Mouse (Mus musculus) lung, postnatal 10 days (tissue): ENCODE results near the gene 1700028J19Rik.
"Not testable (repeated sequence)": the region's sequence is repeated elsewhere in the genome, so short reads cannot be mapped to it uniquely, and the experiment has no call there.

ENCODE experiments used
- DNase-seq: peaks from one replicate; pipeline ENCODE4 v3.0.0; 2021

1700028J19Rik gene

DNA sequence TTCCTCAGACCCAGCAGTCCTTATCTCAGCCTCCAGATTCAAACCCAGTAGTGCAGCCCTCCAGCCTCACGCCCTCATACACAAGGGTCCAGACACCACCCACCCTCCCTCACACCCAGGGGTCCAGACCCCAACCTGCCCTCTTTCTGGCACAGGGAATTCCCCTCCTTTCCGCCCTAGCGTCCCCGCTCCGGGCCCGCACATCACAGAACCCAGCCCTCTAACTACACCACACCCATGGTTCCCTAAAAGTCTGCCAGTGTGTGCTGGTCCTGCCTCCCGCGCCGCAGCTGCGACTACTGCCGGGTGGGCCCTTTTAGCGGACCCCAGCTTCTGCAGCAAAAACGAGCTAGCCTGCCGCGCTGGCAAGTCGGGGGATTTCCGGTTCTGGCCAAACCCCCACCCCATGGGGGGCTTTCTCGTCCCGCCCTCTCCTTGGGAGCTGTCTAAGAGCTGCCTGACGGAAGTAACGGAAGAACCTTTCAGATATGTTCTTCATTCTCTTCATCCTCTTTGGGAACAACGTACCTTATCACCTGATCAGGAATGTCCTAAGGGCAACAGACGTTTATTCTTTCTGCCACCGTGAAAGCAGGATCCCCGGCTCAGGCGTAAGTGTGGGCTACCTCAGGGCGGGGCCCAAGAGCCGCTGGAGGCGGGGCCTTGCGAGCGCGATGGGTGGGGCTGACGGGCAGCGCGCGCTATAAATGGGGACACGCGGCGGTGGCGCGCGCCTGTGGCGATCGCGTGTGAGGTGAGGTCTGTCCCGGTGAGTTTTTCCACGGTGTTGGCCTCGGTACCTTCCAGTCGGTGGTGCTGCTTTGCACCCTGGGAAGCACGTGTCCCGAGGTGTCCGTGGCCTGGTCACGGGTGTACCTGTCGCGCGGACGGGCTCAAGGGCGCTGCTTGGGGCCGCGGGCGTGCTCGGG, at the start of gene 1700028J19Rik, which contains the start of gene 2410002F23Rik:
1700028J19Rik (minus strand) TSS at position 641 of the 929 bp plus-strand sequence.
2410002F23Rik (plus strand) TSS at position 668 of the 929 bp plus-strand sequence.
- peak; percentile 93 for DNase-seq

DNA sequence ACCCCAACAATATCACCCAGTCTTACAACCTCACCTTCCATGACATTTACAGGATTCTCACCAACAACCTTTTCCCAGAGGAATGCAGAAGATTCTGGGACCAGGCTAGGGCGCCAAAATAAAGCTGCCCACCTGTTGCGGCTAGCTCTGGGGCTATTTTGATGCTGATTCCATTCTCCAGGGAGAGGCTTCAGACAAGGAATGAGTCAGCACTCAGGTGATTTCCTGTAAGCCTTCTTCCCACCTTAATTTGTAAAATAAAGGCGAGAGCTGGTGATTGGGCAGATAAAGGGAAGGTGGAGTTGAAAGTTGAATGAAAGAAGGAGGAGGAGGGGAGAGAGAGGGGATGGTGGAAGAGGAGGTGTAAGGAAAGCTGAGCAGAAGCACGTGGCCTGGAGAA, 44.9 kb upstream of the 1700028J19Rik start:
- no peak for DNase-seq

DNA sequence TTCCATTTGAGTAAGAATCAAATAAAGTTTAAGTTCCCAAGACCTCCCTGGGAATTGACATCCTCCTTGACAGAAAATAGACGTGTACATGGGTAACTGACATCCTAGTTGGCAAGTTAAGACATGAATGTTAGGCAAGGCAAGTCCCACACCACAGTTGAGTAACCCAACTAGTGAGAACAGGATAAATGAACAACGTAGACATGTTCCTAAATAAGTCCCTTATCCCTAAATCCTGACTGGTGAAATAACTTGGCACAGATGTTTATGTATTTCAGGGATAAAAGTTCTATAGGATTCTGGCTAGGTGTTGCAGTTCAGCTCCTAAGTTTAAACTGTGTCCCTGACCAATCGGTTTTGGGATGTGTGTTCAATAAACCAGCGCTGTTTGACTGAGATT, 44.5 kb upstream of the 1700028J19Rik start:
- DNase-seq, result no peak

DNA sequence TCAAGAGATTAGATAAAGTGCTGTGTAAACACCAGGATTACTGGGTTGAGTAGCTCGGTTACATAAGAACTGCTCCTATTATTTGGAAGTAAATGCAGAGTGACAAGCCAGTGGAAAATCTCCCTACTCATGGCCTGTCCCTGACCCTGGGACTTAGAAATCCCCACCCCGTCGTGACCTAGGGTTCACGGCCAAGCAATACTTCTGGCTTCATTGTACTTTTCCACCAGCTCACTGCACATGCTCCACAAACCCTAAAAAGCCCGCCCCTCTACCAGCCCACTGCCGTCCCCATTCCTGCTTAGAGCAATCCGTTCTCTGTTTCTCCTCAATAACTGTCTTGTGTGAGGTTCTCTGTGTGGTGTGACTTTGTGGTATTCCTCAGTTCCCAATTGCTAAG, 41.3 kb upstream of the 1700028J19Rik start:
- DNase-seq, result no peak

DNA sequence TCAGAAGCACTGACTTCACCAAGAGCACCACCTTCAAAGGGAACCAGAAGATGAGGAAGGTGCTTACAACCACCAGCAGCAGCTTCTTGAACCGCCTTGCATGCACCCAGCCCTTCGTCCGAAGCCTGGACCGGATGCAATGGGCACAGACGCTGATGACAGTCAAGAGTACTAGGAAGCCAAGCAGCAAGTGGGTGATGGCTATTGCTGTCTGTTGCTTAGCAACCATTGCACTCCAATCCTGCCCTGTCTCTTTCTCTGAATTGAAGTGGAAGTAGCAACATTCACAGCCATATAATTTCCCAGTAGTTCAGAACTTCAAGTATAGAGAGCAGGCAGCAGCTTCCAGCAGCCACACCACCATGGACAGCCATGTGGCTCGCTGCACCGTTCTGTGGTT, 35.1 kb upstream of the 1700028J19Rik start:
- DNase-seq, result no peak

DNA sequence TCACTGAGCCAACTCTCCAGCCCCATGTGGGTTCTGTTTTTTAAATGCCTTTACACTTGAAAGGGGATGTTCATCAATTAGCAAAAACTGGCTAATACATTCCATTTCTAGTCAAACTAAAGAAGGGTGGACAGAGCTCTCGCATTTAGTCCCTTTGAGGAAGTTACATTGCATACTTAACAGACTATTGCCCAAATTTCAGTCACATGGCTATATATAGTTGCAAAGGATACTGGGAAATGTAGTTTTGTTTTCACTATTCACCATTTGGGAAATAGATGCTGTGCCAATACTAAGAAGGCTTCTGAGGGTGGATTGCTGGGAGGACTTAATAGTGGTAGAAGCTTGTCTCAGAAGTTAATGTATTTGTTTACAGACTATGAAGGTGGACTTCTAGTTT, 34.5 kb upstream of the 1700028J19Rik start:
- no peak for DNase-seq

DNA sequence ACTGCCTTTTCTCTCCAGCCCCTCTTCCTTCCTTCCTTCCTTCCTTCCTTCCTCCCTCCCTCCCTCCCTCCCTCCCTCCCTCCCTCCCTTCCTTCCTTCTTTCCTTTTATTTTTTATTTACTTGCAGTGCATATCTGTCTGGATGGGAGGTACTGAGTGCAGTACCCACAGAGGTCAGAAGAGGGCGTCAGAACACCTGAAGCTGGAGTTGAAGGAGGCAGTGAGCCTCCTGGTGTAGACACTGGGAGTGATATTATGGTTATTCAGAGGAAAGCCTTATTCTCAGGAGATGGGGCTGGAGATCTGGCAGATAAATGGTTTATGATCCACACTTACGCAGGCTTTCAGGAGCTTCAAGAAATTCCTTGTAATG, 30.7 kb upstream of the 1700028J19Rik start:
- no peak for DNase-seq

DNA sequence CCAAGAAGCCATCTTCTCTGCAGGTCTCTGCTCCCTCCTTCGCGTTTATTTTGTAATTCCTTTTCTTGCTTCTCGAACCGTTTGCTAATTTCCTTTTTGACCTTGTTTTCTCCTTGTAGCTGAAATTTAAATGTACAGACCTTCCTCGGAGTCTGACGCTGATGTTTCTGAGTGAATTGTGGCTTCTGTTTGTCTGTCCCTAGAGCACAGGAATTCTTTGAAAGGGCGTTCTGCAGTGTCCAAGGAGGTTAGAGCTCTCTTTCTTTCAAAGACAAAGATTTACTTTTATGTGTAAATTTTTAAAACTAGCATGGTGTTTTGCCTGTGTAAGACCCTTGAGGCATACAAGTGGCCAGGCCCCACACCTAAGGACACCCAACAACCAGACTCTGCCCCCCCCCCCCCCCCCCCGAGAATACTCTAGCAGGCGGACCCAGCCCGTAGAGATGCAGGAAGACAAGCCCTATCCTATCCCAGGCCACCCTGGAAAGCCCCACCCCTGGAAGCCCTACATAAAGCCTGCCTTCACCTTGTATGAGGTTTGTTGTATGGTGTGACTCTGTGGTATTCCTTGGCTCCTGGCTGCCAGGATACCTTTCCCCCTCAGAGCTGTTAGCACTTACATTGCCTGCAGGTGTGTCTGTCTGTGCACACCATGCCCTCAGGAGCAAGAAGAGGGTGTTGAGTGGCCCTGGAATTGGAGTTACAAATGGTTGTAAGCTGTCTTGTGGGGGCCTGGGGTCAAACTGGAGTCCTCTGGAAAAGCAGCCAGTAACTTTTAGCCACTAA, 30.2 kb upstream of the 1700028J19Rik start:
- DNase-seq, result no peak

DNA sequence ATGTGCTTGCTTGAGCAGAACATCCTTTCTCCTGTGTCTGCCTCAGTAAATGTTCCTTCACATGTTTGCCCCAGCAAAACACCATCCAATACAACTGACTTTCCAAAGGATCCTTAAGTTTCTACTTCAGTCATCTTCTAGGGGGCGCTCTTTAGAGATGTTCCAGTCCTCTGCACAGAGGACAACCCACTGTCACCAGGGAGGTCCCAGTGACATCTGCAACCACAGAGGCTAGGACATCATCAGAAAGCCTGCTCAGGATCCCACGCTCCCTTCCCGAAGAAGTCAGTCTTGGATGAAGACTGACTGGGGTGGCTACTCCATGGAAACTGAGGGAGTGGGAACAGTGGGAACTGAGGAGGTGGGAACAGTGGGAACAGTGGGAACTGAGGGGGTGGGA, 29.1 kb upstream of the 1700028J19Rik start:
- no peak for DNase-seq

DNA sequence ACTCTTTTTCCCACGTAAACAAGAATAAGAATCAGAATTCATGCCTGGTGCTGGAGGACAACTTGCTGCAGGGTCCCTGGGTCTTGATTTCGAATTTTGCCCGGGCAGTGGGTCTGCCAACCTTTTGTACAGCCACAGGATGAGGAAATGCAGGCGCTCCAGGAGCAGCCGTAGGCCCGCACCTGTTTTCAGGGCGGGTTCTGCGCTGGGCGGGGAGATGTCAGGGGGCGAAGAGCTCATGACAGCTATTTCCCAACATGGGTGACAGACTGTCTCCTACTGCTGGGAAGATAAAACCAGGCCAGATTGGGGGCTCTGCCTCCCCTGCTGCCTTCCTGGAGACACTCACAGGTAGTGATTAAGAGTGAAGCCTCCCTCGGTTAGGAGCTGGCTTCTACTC, 27.6 kb upstream of the 1700028J19Rik start:
- DNase-seq, result no peak

DNA sequence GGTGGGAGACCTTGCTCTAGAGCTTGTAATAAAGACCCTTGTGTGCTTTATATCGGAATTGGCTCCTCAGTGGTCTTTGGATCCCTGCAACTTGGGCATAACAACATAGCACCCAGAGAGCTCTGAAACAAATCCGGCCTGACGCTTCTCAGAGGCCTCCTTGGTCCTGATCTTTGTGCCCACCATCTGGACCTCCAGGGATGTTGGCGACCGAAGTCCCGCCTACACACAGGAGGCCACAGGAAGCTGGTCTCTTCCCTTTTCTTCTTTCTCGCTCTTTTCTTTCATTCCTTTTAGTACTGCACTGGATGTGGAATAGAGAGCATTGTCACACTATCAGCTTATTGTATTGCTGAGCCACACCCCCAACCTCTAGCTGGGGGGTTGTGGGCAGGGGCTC, 27.0 kb upstream of the 1700028J19Rik start:
- DNase-seq, result no peak

DNA sequence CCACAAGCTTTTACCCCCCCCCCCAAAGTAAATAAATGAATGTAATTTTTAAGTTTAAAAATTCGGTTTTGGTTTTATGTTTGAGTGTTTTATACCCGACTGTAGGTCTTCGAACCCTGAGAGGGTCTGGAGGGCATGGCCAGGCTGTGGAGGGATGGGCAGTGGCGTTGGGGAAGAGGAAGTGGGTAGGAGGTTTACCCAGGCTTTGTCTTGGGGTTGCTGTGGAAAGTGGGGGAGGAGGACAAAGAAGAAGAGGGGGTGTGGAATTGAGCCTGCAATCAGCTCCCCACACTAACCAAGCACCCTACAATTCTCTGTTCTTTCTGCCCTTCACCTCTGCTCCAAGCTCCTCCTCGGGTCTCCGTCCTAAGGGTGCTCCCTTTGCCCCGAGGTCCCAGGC, 26.1 kb upstream of the 1700028J19Rik start:
- DNase-seq, result no peak

DNA sequence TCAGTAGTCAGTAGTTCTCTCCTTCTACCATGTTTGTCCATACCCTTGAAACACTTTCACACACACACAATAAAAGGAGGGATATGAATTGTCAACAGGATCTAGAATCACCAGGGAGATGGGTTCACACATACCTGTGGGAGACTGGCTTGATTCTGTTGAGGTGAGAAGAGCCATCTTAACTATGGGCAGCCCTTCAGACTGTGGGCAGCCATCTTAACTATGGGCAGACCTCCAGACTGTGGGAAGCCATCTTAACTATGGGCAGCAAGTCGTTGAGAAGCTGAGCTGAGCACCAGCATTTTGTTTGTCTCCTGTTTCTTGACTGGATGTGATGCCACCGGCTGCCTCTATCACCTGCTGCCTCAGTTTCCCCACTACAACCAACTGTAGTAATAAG, 24.8 kb upstream of the 1700028J19Rik start:
- DNase-seq, result no peak

DNA sequence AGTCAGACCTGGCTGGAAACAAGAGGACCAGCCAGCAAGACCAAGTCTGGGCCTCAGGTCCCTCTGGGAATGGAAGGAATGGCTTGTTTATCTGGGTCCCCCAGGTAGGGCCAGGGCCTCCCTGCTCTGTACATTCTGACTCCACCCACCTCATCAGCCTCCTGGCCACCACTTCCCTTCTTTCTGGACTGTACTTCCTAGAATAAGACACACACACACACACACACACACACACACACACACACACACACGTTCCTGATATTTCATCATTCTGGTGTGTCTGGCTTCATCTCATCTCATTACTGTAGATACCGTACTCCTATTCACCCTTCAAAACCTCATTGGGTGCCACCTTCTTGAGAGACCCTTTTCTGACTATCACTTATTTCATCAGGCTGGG, 22.9 kb upstream of the 1700028J19Rik start:
- DNase-seq, result no peak

DNA sequence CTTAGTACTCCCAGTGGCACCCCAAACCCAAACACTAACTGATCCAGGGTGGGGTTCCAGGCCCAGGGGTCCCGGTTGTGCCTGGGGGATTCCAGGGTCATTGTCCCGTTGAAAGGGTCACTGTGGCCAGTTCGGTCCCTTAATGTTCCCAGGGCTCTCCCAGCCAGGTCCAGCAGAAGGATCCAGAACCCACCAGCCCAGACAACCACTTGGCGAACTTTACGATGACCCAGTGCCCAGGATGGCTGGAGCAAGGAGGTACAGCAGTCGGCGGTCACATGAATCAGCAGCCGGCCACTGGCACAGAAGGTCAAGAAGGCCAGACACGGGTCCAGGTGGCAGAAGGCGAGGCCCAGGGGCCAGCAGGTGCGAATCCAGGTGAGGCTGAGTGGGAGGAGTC, 21.6 kb upstream of the 1700028J19Rik start:
- DNase-seq, result no peak

DNA sequence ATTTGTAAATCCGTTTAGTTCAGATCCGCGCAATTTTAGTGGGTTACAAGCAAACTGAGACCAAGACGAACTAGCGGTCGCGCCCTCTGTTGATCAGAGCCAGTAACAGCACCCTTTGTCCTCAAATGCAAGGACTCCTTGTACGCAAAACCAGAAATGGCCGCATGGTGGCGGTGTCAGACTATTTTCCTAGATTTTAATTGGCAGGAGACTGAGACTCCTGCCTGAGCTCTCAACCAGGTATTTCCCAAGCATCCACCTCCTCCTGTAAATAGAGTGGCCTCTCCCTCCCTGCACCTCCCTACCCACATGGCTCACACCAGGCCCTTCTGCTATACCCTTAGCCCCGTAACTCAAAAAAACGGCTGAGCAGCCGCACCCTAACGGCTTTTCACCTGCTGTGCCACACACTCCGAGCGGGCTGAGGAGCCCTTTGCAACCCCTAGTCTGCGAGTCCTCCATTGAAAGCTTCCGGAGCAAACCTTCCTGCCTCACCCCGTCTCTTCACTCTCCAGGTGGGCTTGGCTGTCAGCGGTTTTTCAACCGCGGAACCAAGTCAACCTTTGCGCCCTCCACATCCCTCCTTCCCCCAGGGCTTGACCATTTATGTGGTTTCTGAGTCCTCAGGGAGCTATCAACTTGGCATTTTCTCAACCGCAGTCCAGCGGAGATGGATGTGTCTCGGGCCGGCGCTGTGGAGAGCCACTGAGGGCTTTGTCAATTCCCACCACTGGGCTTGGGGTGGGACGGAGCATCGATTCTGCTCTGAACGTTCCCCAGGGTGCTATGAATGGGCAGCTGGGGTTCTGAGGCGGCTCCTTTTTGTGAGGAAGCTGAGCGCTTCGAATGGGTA, 16.5 kb upstream of the 1700028J19Rik start:
- peak; percentile 94 for DNase-seq

DNA sequence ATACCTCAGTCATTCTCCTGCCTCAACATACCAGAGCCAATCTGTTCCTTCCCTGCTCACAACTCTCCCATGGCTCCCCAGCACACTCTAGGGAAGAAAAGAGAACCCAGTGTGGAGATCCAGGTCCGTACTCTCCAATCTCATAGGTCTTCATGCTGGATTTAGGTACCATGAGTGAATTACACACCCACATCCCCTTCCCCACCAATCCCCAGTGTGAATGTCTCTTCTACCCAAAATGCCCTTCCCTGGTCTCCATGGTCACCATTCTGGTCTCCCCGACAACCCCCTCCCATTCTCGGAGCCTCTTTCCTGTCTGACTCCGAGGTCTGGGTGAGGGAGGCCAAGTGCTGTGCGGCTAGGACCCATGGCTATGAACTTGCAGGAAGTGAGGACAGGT, 14.7 kb upstream of the 1700028J19Rik start, which contains the start of gene Gm15517:
Gm15517 (plus strand) TSS at position 301 of the 400 bp plus-strand sequence.
- DNase-seq, result no peak

DNA sequence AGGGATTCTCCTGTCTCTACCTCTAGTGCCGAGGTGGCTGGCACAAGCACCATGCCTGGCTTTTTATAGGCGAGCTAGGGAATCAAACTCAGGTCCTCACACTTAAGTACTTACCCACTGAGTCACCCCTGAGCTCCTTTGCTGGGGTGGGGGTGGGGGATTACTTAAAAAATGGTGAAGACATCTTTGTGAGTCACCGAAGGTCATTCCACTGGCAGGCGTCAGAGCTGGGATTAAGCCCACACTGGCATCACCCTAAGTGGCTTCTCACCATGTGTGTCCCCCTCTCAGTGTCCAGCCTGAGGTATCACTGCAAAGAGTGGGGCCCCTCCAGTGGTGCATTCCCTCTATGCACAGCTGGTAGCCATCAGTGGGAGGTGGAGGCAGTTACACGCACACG, 13.9 kb upstream of the 1700028J19Rik start:
- DNase-seq, result no peak

DNA sequence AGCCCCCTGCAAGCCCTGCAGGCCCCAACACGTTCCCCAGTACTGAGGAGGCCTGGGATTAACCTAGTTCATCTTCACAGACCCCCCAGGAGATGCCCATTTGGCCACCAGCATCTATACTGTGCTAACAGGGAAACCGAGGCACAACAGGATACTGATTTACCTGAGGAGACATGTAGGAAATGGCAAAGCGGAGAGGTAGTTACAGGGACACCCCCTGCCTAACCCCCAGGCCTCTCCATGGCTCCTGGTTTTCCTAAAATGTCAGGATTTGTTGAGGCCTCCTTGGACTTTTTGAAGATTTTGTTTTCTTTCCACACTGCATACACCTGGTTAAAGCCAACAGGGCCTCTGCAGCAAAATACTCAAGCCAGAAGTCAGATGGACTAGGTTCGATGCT, 10.8 kb upstream of the 1700028J19Rik start, which contains the start of gene Acp4:
Acp4 (minus strand) TSS at position 101 of the 400 bp plus-strand sequence.
- no peak for DNase-seq

DNA sequence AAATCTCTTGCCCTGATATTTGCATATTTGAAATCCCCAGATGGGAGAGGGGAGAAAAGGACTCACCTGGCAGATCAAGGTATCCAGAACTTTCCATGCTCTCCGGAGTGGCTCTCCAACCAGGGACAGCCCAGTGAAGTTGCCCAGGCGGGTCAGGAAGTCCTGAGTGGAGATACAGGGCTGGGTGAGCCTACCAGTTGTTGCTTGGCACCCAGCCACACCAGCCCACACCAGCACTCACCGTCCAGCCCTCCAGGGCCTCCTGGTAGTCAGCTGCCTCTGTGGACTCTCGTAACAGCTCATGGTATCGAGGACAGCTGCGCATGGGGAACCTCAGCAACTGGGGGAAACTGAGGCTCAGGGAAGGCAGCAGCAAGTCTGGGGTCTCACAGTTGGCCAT, 8.4 kb upstream of the 1700028J19Rik start:
- DNase-seq, result no peak

DNA sequence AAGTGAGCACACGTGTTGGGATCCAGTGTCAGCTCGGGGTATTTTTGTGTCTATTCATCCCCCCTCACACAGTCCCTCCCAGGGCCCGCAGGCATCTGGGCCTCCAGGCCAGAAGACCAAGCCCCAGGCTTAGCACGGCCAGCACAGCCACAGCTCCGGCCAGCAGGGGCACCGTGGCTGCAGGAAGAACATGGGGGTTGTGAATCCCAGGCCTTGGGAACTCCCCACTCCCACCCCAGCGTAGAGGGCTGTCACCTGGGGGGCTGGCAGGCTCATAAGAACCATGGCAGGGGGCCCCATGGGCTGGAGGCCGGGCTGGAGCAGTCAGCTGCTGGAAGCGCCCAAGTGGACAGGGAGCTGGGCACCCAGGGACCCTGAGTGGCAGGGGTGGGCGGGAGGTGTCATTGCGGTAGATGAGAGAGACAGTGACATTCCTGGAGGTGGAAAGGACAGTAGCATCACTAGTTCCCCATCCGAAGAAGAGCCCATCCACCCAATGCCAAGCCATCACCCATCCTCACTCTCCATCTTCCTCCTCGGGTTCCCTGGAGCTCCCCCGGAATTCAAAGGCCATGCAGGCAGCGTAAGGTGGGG, 6.6 kb upstream of the 1700028J19Rik start:
- DNase-seq, result no peak

DNA sequence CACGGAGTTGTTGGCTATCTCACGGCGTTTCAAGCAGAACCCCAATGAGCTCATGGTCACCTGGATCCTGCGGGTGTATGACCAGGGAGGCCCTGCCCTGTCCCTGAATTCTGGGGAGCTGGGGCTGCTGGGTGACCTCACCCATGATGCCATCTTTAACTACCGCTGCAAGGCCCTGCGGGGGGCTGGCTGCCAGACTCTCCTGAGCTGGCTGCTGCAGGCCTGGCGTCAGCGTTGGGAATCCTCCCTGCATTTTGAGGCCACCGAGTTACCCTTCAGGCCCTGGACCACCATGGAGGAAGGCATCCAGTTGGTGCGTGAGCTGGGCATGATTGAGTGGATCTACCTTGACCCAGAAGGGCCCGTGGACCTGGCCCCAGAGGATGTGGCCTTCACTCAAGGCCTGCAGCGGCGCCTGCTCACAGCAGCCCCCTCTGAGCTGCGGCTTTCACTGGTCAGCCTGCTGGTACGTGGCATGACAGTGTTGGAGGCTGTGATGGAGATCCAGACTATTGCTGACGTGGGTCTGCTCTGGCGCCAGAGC, 4.3 kb upstream of the 1700028J19Rik start:
- DNase-seq, result not testable (repeated sequence)
